In genomic region chr4:47000626-47001395, GRCm38 (mm10) we compare ENCODE assay signal across 20 mouse cellular contexts. TPM values are rescaled to one million over a fixed set of nuclear protein-coding genes. Genes with fewer than 3 reads are reported as not detected.
DNase-seq lines count a peak whose midpoint lies in the region; ATAC-seq and TF ChIP-seq lines count a peak whose summit lies in the region.
"Had no signal": no experiment of that assay in that cellular context is flagged by ENCODE, and none has a peak within 500 bp of the region (broad histone marks: within the 10 kb centered on the region; RNA-seq: fewer than 3 reads in every experiment).

No protein-coding gene starts in this region.

- H3K4me3 ChIP-seq in midbrain, postnatal 0 days (ENCODE audit: low read depth, low read length) = no peak overlapping the region
- H3K4me3 ChIP-seq in midbrain, embryonic 16.5 days (ENCODE audit: low read depth, low read length) = no peak overlapping the region
- H3K4me3 ChIP-seq in stomach, postnatal 0 days (ENCODE audit: low read depth, low read length) = no peak overlapping the region
- H3K4me3 ChIP-seq: embryonic facial prominence, embryonic 13.5 days; forebrain, embryonic 12.5 days; left cerebral cortex, adult 2 months; limb, embryonic 12.5 days; lung, embryonic 15.5 days had no signal

- no peaks in the 10 kb centered on the region for H3K36me3 ChIP-seq in midbrain, postnatal 0 days (ENCODE audit: insufficient read depth, low read length)
- no peaks in the 10 kb centered on the region for H3K36me3 ChIP-seq in midbrain, embryonic 16.5 days (ENCODE audit: control insufficient read depth, insufficient read depth, low read length)
- H3K36me3 ChIP-seq in stomach, postnatal 0 days (ENCODE audit: control insufficient read depth, insufficient read depth, low read length) = no peaks in the 10 kb centered on the region
- H3K36me3 ChIP-seq: embryonic facial prominence, embryonic 13.5 days; forebrain, embryonic 12.5 days; limb, embryonic 12.5 days; lung, embryonic 15.5 days had no signal

- no peaks in the 10 kb centered on the region for H3K27me3 ChIP-seq in midbrain, postnatal 0 days (ENCODE audit: insufficient read depth, low read length)
- H3K27me3 ChIP-seq in midbrain, embryonic 16.5 days (ENCODE audit: control insufficient read depth, insufficient read depth, low read depth, low read length) = no peaks in the 10 kb centered on the region
- no peaks in the 10 kb centered on the region for H3K27me3 ChIP-seq in stomach, postnatal 0 days (ENCODE audit: control insufficient read depth, insufficient read depth, low read length)
- H3K27me3 ChIP-seq: lung, embryonic 15.5 days had no signal

- TF ChIP-seq CTCF in midbrain, postnatal 0 days (IDR thresholded peaks at IDR 0.05) = peak; percentile 51
- peak; percentile 44 for TF ChIP-seq CTCF in stomach, postnatal 0 days (IDR thresholded peaks at IDR 0.05; ENCODE audit: low read depth)

- WGBS in midbrain, postnatal 0 days = 79% methylated on average over 8 of the region's 8 CpGs
- WGBS in midbrain, embryonic 16.5 days = 80% methylated on average over 8 of the region's 8 CpGs
- WGBS in stomach, postnatal 0 days = 52% methylated on average over 8 of the region's 8 CpGs

- DNase-seq in cerebellum, postnatal 25 days = peak; percentile 48 to 61
- no peak for DNase-seq in cerebellum, adult 11-12 months
- DNase-seq in midbrain, postnatal 0 days (ENCODE audit: low spot score) = no peak
- no peak for DNase-seq in stomach, postnatal 0 days (ENCODE audit: low spot score)
- DNase-seq in frontal cortex, postnatal 10 days (ENCODE audit: low spot score in 2 of 2) = no peak
- DNase-seq in spleen, postnatal 14 days (ENCODE audit: low spot score in 2 of 2) = no peak
- DNase-seq in Muller cell, postnatal 12 days (ENCODE audit: inconsistent ontology term) = no peak
- DNase-seq: adrenal gland, adult 2 months; heart, postnatal 4 days; kidney, postnatal 14 days; retina, postnatal 1 day; spleen, adult 18-20 months had no signal

- no peak overlapping the region for H3K9ac ChIP-seq in midbrain, postnatal 0 days (replicated peaks; ENCODE audit: low read length, poor library complexity, severe bottlenecking)
- no peak overlapping the region for H3K9ac ChIP-seq in midbrain, embryonic 16.5 days (ENCODE audit: low read depth, low read length)
- H3K9ac ChIP-seq in stomach, postnatal 0 days (ENCODE audit: low read length) = no peak overlapping the region
- H3K9ac ChIP-seq: embryonic facial prominence, embryonic 13.5 days; forebrain, embryonic 12.5 days; limb, embryonic 12.5 days; lung, embryonic 15.5 days had no signal

- H3K4me1 ChIP-seq in midbrain, postnatal 0 days (ENCODE audit: insufficient read depth, low read length) = no peaks in the 10 kb centered on the region
- H3K4me1 ChIP-seq in midbrain, embryonic 16.5 days (ENCODE audit: control insufficient read depth, insufficient read depth, low read length) = no peaks in the 10 kb centered on the region
- H3K4me1 ChIP-seq in stomach, postnatal 0 days (replicated peaks; ENCODE audit: control insufficient read depth, insufficient read depth) = no peaks in the 10 kb centered on the region
- H3K4me1 ChIP-seq: embryonic facial prominence, embryonic 13.5 days; forebrain, embryonic 12.5 days; limb, embryonic 12.5 days; lung, embryonic 15.5 days had no signal

- no peaks in the 10 kb centered on the region for H3K9me3 ChIP-seq in midbrain, postnatal 0 days (ENCODE audit: low read length)
- H3K9me3 ChIP-seq in midbrain, embryonic 16.5 days (replicated peaks; ENCODE audit: control insufficient read depth, low read length, poor library complexity, severe bottlenecking) = no peaks in the 10 kb centered on the region
- no peaks in the 10 kb centered on the region for H3K9me3 ChIP-seq in stomach, postnatal 0 days (ENCODE audit: control insufficient read depth, low read length)
- H3K9me3 ChIP-seq: embryonic facial prominence, embryonic 13.5 days; forebrain, embryonic 12.5 days; limb, embryonic 12.5 days; lung, embryonic 15.5 days had no signal

- ATAC-seq in midbrain, postnatal 0 days (ENCODE audit: low FRiP score) = no peak
- no peak for ATAC-seq in midbrain, embryonic 16.5 days
- ATAC-seq in stomach, postnatal 0 days (ENCODE audit: low FRiP score, low TSS enrichment) = no peak

- H3K27ac ChIP-seq in midbrain, postnatal 0 days (ENCODE audit: low read depth, low read length) = no peak overlapping the region
- H3K27ac ChIP-seq in midbrain, embryonic 16.5 days (ENCODE audit: low read length) = no peak overlapping the region
- no peak overlapping the region for H3K27ac ChIP-seq in stomach, postnatal 0 days (replicated peaks)
- H3K27ac ChIP-seq: embryonic facial prominence, embryonic 13.5 days; forebrain, embryonic 12.5 days; left cerebral cortex, adult 2 months; limb, embryonic 12.5 days; lung, embryonic 15.5 days had no signal

- H3K4me2 ChIP-seq in midbrain, postnatal 0 days (ENCODE audit: low read depth, low read length, poor library complexity, severe bottlenecking) = no peak overlapping the region
- no peak overlapping the region for H3K4me2 ChIP-seq in midbrain, embryonic 16.5 days (ENCODE audit: low read length)
- H3K4me2 ChIP-seq in stomach, postnatal 0 days (replicated peaks; ENCODE audit: low read depth) = no peak overlapping the region
- H3K4me2 ChIP-seq: embryonic facial prominence, embryonic 13.5 days; forebrain, embryonic 12.5 days; limb, embryonic 12.5 days; lung, embryonic 15.5 days had no signal

- TF ChIP-seq EP300 in stomach, postnatal 0 days (optimal IDR thresholded peaks at IDR 0.05) = no peak

RNA-seq across cellular contexts. Expression of gene Gabbr2, which starts 9.1 kb away (rescaled TPM):
- total RNA-seq in midbrain, postnatal 0 days (2014; rRNA removed) = 118 and 123 TPM in 2 replicates
- polyA plus RNA-seq in midbrain, postnatal 0 days (2015; fragmentation: Nextera tagmentation; extraction: Ambion mirVana) = 17.8 and 20.5 TPM in 2 replicates
- polyA plus RNA-seq in midbrain, embryonic 16.5 days (2015; fragmentation: Nextera tagmentation; extraction: Ambion mirVana) = 11.3 and 13.9 TPM in 2 replicates
- polyA plus RNA-seq in stomach, postnatal 0 days (2015; fragmentation: Nextera tagmentation; extraction: Ambion mirVana) = 0.04 and 0.06 TPM in 2 replicates
- total RNA-seq: megakaryocyte, adult 5-6 weeks had no signal
- polyA plus RNA-seq: C2C12 had no signal

RNA-seq across cellular contexts. Expression of gene Anks6, which starts 56.4 kb away (rescaled TPM):
- 10.1 and 17.9 TPM in 2 replicates for total RNA-seq in midbrain, postnatal 0 days (2014; rRNA removed)
- polyA plus RNA-seq in midbrain, postnatal 0 days (2015; fragmentation: Nextera tagmentation; extraction: Ambion mirVana) = 3.0 and 3.3 TPM in 2 replicates
- 4.6 and 5.1 TPM in 2 replicates for polyA plus RNA-seq in midbrain, embryonic 16.5 days (2015; fragmentation: Nextera tagmentation; extraction: Ambion mirVana)
- polyA plus RNA-seq in stomach, postnatal 0 days (2015; fragmentation: Nextera tagmentation; extraction: Ambion mirVana) = 3.7 and 4.6 TPM in 2 replicates

Comparison
In these comparisons a context has a peak if more than half of its experiments do, and no peak if none do; other contexts are left out.
1. DNase-seq: peak in cerebellum, postnatal 25 days (2 of 2); none in cerebellum, adult 11-12 months (single experiment), midbrain, postnatal 0 days (single experiment), stomach, postnatal 0 days (single experiment), frontal cortex, postnatal 10 days (0 of 2), spleen, postnatal 14 days (0 of 2) and Muller cell, postnatal 12 days (single experiment).
2. RNA of gene Gabbr2, which starts 9.1 kb away (polyA plus RNA-seq): 17.8 to 20.5 TPM in midbrain, postnatal 0 days and 11.3 to 13.9 TPM in midbrain, embryonic 16.5 days; 0.04 to 0.06 TPM in stomach, postnatal 0 days; every median in the first group is over 10 times any median in the second.